Mouse (Mus musculus) testis, adult 10 weeks (tissue): Measurements from ENCODE around the gene Tubb1. TPM values are rescaled to one million over a fixed set of nuclear protein-coding genes. Genes with fewer than 3 reads are reported as not detected.

ENCODE experiments used
- polyA plus RNA-seq: library from polyadenylated mRNA; stranded (reverse); fragments of 350-450 nt; fragmentation: Illumina TruSeq; extraction: RNeasy Lipid Tissue Mini Kit (QIAGEN cat#74804); gene quantifications from one replicate; pipeline ENCODE4 v1.2.3, GENCODE M21; 2014; ENCODE audit warnings: low read depth, low replicate concordance

Tubb1 gene
- polyA plus RNA-seq = not detected

DNA sequence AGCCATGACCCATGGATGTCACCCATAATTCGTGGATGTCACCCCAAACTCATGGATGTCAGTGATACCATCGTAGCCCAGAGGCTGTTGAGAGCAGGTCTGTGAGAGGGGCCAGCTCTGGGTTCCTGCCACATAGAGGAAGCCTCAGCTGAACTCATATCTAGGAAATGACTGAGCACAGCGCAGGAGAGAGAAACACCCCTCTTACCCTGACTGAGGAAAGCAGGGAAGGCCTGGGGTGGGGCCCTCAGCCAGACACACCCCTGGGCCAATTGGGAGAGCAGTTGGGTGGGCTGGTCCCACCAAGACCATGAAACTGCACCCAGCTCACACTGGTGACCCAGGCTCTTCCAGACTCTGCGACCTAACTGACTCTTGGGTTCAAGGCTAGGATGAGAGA is at the start of gene Tubb1:
TSS of gene Tubb1 (plus strand) at position 343 of the 400 bp plus-strand sequence.

GRCm38 (mm10) chr2:174415731-174416310 is 34.7 kb upstream of the Tubb1 start, which contains the start of gene Nelfcd:
TSS of gene Nelfcd (plus strand) at chr2:174415804.

DNA sequence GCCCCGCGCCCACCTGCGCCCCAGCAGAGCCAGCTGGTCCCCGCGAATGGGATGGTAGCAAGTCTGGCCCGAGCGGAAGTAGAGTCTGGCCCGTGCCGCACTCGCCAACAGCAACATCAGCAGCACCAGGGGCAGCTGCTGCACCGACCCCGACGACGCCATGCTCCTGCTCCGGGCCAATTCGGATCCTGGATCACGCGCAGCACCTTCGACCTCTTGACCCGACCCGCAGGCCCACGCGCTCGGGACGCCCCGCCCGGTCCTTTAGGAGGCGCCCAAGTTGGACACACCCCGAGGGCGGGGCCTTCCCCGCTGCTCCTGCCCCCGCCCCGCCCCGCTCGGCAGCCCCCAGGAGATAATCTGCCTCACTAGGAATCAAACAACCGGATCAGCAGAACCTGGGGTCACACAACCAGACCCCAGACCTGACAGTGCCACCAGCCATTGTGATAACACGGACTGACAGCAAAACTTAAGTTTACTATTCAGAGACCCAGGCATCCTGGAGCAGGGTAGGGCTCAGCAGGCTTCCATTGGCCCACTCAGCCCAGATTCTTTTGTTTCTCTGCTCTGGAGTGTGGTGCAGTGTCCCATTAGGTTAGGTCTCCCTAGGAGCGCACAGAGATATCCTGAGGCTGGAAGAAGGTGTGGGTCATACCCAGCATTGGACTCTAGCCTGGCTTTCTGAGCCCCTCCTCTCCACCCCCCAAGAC is 11.6 kb upstream of the Tubb1 start, which contains the start of gene Ctsz:
TSS of gene Ctsz (minus strand) at position 303 of the 713 bp plus-strand sequence.

GRCm38 (mm10) chr2:174463789-174464523 is 13.5 kb downstream of the Tubb1 start, which contains the start of gene Atp5e:
TSS of gene Atp5e (minus strand) at chr2:174464105.

GRCm38 (mm10) chr2:174472818-174473549 is 22.5 kb downstream of the Tubb1 start, which contains the start of gene Prelid3b:
TSS of gene Prelid3b (minus strand) at chr2:174473081.

Other genes with a start within 250 kb of the Tubb1 start
- 92.7 TPM for gene Gnas, start 166.4 kb upstream of the Tubb1 start, polyA plus RNA-seq
- gene Gm20721, start 104.0 kb upstream of the Tubb1 start, polyA plus RNA-seq = not detected
- gene Nelfcd, start 34.9 kb upstream of the Tubb1 start, polyA plus RNA-seq = 5.1 TPM
- gene Ctsz, start 11.7 kb upstream of the Tubb1 start, polyA plus RNA-seq = 0.81 TPM
- 56.0 TPM for gene Atp5e, start 13.4 kb downstream of the Tubb1 start, polyA plus RNA-seq
- gene Prelid3b, start 22.4 kb downstream of the Tubb1 start, polyA plus RNA-seq = 34.2 TPM
- gene Zfp831, start 192.8 kb downstream of the Tubb1 start, polyA plus RNA-seq = 0.14 TPM